Mouse (Mus musculus) intestine, postnatal 0 days (tissue): ENCODE data around the gene Scfd2. TPM values are rescaled to one million over a fixed set of nuclear protein-coding genes. Genes with fewer than 3 reads are reported as not detected.

Experiments
- ATAC-seq: fragments of 200-750 bp; cut with Nextera tagmentation; 2 replicates; pipeline ENCODE4 v1.8.0; 2017; ENCODE audit warnings: mild to moderate bottlenecking, moderate TSS enrichment, moderate library complexity
- H3K27ac ChIP-seq: fragments of 300-500 bp; sonication (generic); 2 replicates; pipeline ENCODE4 v1.5.1; 2014; ENCODE audit warnings: mild to moderate bottlenecking, low read depth, low read length, moderate library complexity
- H3K27me3 ChIP-seq: fragments of 300-500 bp; sonication (generic); replicated peaks from 2 replicates; pipeline ENCODE4 v1.6.1; 2014; ENCODE audit warnings: low read length, mixed read lengths; ENCODE audit not compliant: control insufficient read depth, insufficient read depth
- H3K36me3 ChIP-seq: fragments of 300-500 bp; sonication (generic); 2 replicates; pipeline ENCODE4 v1.6.1; 2014; ENCODE audit warnings: mild to moderate bottlenecking, moderate library complexity; ENCODE audit not compliant: control insufficient read depth, insufficient read depth
- H3K4me1 ChIP-seq: fragments of 300-500 bp; sonication (generic); replicated peaks from 2 replicates; pipeline ENCODE4 v1.6.1; 2014; ENCODE audit warnings: antibody characterized with exemption, low read length, mixed read lengths; ENCODE audit not compliant: control insufficient read depth, insufficient read depth
- H3K4me2 ChIP-seq: fragments of 300-500 bp; sonication (generic); replicated peaks from 2 replicates; pipeline ENCODE4 v1.6.1; 2014; ENCODE audit warnings: low read depth, mild to moderate bottlenecking, moderate library complexity
- H3K4me3 ChIP-seq: fragments of 300-500 bp; sonication (generic); 2 replicates; pipeline ENCODE4 v1.5.1; 2014; ENCODE audit warnings: low read depth, low read length
- H3K9ac ChIP-seq: fragments of 300-500 bp; sonication (generic); 2 replicates; pipeline ENCODE4 v1.6.1; 2014; ENCODE audit warnings: mild to moderate bottlenecking, low read depth, low read length
- H3K9me3 ChIP-seq: fragments of 300-500 bp; sonication (generic); 2 replicates; pipeline ENCODE4 v1.6.1; 2016; ENCODE audit warnings: mixed run types; ENCODE audit not compliant: control insufficient read depth
- CTCF ChIP-seq: sonication (generic); IDR thresholded peaks from 2 replicates; pipeline ENCODE4 v1.5.1; 2016; ENCODE audit warnings: low read depth, mild to moderate bottlenecking, control low read depth, antibody characterized with exemption, moderate library complexity
- WGBS: fragments of 180-500 bp; shearing (Covaris S2); extraction: QIAGEN DNeasy Blood & Tissue Kit; methylation state at CpG from one replicate; pipeline ENCODE4 v1.1.7; 2014; 5-methylcytosine and 5-hydroxymethylcytosine counted together
- polyA plus RNA-seq: library from polyadenylated mRNA; unstranded; fragments of >200 nt; fragmentation: Nextera tagmentation; extraction: Ambion mirVana; gene quantifications from 2 replicates; pipeline ENCODE4 v1.2.1, GENCODE M21; 2015

The Scfd2 gene
- polyA plus RNA-seq, 1 experiment from 2014 or later, result 16.8 TPM

- Histone ChIP-seq H3K4me3 (no peak overlapping the region), H3K27ac (no peak overlapping the region), H3K27me3 (no peaks in the 10 kb centered on the region), H3K36me3 (no peaks in the 10 kb centered on the region), H3K4me1 (no peaks in the 10 kb centered on the region), H3K9me3 (no peaks in the 10 kb centered on the region), H3K9ac (no peak overlapping the region), H3K4me2 (no peak overlapping the region)
- TF ChIP-seq CTCF, result no peak
- ATAC-seq, result no peak
- 54% methylated on average over 5 of the region's 5 CpGs for WGBS
These were observed 80.6 kb downstream of the Scfd2 start for GRCm38 (mm10) chr5:74450977-74451376.

GRCm38 (mm10) chr5:74447517-74448334, 83.8 kb downstream of the Scfd2 start:
- Histone ChIP-seq H3K36me3 (no peaks in the 10 kb centered on the region), H3K27me3 (no peaks in the 10 kb centered on the region), H3K9me3 (no peaks in the 10 kb centered on the region), H3K9ac (no peak overlapping the region), H3K27ac (no peak overlapping the region), H3K4me2 (no peak overlapping the region), H3K4me3 (no peak overlapping the region), H3K4me1 (no peaks in the 10 kb centered on the region)
- ATAC-seq, result no peak
- TF ChIP-seq CTCF, result no peak
- 78% methylated on average over 10 of the region's 10 CpGs for WGBS

- Histone ChIP-seq H3K4me3 (no peak overlapping the region), H3K4me2 (no peak overlapping the region), H3K36me3 (no peaks in the 10 kb centered on the region), H3K27me3 (no peaks in the 10 kb centered on the region), H3K9ac (no peak overlapping the region), H3K9me3 (no peaks in the 10 kb centered on the region), H3K27ac (no peak overlapping the region), H3K4me1 (no peaks in the 10 kb centered on the region)
- TF ChIP-seq CTCF, result no peak
- 68% methylated on average over 3 of the region's 3 CpGs for WGBS
- ATAC-seq, result no peak
These were observed 85.7 kb downstream of the Scfd2 start for GRCm38 (mm10) chr5:74445861-74446260.

GRCm38 (mm10) chr5:74438353-74438752, 93.2 kb downstream of the Scfd2 start:
- H3K4me1 ChIP-seq, result no peaks in the 10 kb centered on the region
- no peak overlapping the region for H3K27ac ChIP-seq
- no peaks in the 10 kb centered on the region for H3K9me3 ChIP-seq
- 78% methylated on average over 8 of the region's 8 CpGs for WGBS
- H3K9ac ChIP-seq, result no peak overlapping the region
- no peak for TF ChIP-seq CTCF
- H3K36me3 ChIP-seq, result no peaks in the 10 kb centered on the region
- no peak overlapping the region for H3K4me3 ChIP-seq
- H3K27me3 ChIP-seq, result no peaks in the 10 kb centered on the region
- H3K4me2 ChIP-seq, result no peak overlapping the region
- ATAC-seq, result no peak

GRCm38 (mm10) chr5:74433580-74434147, 97.9 kb downstream of the Scfd2 start:
- no peak overlapping the region for H3K27ac ChIP-seq
- no peak overlapping the region for H3K9ac ChIP-seq
- no peaks in the 10 kb centered on the region for H3K27me3 ChIP-seq
- ATAC-seq, result no peak
- H3K9me3 ChIP-seq, result no peaks in the 10 kb centered on the region
- H3K4me3 ChIP-seq, result no peak overlapping the region
- no peaks in the 10 kb centered on the region for H3K4me1 ChIP-seq
- TF ChIP-seq CTCF, result peak; percentile 91
- H3K36me3 ChIP-seq, result no peaks in the 10 kb centered on the region
- whole genome bisulfite sequencing, result 13% methylated on average over 9 of the region's 9 CpGs
- 0 out of 2 replicates have a peak overlapping the region, but pooled peaks have one; percentile 6 for H3K4me2 ChIP-seq

GRCm38 (mm10) chr5:74432879-74433539, 98.5 kb downstream of the Scfd2 start:
- WGBS, result 13% methylated on average over 14 of the region's 14 CpGs
- no peak overlapping the region for H3K9ac ChIP-seq
- no peak overlapping the region for H3K4me3 ChIP-seq
- no peaks in the 10 kb centered on the region for H3K4me1 ChIP-seq
- peak overlapping the region; percentile 30; the same call in 1 of the 2 replicates for H3K4me2 ChIP-seq
- H3K36me3 ChIP-seq, result no peaks in the 10 kb centered on the region
- H3K27ac ChIP-seq, result no peak overlapping the region
- ATAC-seq, result no peak
- H3K9me3 ChIP-seq, result no peaks in the 10 kb centered on the region
- no peak for TF ChIP-seq CTCF
- H3K27me3 ChIP-seq, result no peaks in the 10 kb centered on the region
